Mouse (Mus musculus) v-Abl transformed pro-B cells (cell line): ENCODE data around the gene Ano2.

Experiments used
- in situ Hi-C, 2 experiments: fragments of 400-800 bp; cut with MboI; formaldehyde crosslinking; loops; one replicate each; pipeline ENCODE4 v1.15.1; 2025; ENCODE audit not compliant: unreplicated experiment in 2 of 2

Gene Ano2

DNA sequence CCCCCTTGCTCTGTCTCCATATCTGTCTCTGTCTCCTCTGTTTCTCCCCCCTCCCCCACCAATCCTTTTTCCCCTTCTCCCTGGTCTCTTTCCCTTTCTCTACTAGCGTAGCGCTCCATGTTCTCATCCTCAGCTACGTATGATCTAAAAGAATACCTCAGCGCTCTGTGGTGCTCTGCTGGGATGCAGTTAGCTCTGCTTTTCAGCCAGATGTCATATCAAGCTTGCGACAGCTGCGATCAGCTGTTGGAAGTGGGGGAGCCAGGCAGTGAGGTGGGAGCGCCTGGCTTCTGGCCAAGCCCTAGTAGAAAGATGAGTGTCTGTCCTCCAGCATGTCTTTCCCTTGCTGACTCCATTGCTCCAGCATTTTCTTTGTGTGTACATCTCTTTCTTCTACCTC is 344.5 kb downstream of the Ano2 start:
- in situ Hi-C loops = no loop called here

- in situ Hi-C loops = no loop called here
Observed at GRCm38 (mm10) chr6:126035621-126036020, 345.4 kb downstream of the Ano2 start.

GRCm38 (mm10) chr6:126045931-126046330 is 355.7 kb downstream of the Ano2 start:
- in situ Hi-C loops = no loop called here

DNA sequence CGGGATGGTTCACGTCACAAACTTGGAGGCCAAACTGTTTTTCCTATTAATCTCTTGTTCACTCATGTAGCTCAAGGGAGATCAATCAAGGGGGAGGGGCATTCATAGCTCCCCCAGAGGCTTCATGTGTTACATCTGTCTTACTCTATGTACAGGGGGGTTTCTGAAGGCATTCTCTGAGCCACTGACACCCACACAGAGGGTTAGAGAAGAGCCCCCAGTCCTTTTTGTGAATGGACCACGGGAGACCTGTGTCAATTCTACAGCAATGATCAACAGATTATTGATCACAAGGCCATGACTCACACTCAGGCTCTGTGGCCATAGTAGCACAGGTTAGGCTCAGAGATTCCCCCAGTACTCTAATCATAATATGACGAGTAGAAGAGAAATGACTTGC is 358.0 kb downstream of the Ano2 start:
- in situ Hi-C loops = no loop called here

- in situ Hi-C loops = no loop called here
Observed at GRCm38 (mm10) chr6:126053136-126053535, 362.9 kb downstream of the Ano2 start.

GRCm38 (mm10) chr6:126057706-126058105 is 367.5 kb downstream of the Ano2 start:
- in situ Hi-C loops = no loop called here

- in situ Hi-C loops = no loop called here
Observed at GRCm38 (mm10) chr6:126080531-126080930, 390.3 kb downstream of the Ano2 start.

GRCm38 (mm10) chr6:126086321-126086950 is 396.2 kb downstream of the Ano2 start:
- in situ Hi-C loops = no loop called here

- in situ Hi-C loops = no loop called here
Observed at GRCm38 (mm10) chr6:126088489-126089265, 398.5 kb downstream of the Ano2 start.
